Mouse (Mus musculus) ovary, postnatal 14 days (tissue): ENCODE measurements at regions not wholly inside any gene's neighbourhood (a gene's known extent, or its start where the extent isn't known, plus 50 kb on each side); places are given as distances from the start of the nearest gene placed in this dataset.
A peak's percentile ranks its signal among the peaks of the same experiment; 100 is the strongest.

ENCODE experiments used
- DNase-seq: peaks from one replicate; pipeline ENCODE4 v3.0.0; 2022; ENCODE audit warnings: low spot score

DNA sequence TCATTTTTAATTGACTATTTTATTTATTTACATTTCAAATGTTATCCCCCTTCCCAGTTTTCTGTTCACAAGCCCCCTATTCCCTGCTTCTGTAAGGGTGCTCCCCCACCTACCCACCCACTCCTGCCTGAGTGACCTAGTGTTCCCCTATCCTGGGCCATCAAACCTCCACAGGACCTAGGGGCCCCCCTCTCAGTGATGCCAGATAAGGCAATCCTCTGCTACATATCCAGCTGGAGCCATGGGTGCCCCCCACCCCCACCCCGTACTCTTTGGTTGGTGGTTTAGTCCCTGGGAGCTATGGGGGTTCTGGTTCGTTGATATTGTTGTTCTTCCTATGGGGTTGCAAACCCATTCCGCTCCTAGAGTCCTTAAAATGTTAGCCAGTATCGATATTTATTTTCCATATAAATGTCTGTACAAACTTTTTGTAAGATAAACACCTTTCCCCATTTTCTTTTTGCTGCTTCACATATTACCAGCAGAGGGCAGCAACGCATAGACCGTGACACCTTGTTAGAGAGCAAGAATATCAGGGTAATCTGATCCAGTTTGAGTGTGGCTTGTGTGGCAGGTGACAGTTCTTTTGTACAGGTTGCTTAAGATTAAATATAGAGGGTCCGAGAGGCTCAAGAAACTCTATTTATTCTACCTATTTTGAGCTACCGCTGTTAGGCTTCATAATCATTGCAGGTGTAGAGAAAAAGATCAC, 177.2 kb upstream of the Scn7a start:
- DNase-seq, result peak; percentile 31

- DNase-seq, result no peak
Observed at GRCm38 (mm10) chr2:66941188-66941587, 156.5 kb upstream of the Scn7a start.

DNA sequence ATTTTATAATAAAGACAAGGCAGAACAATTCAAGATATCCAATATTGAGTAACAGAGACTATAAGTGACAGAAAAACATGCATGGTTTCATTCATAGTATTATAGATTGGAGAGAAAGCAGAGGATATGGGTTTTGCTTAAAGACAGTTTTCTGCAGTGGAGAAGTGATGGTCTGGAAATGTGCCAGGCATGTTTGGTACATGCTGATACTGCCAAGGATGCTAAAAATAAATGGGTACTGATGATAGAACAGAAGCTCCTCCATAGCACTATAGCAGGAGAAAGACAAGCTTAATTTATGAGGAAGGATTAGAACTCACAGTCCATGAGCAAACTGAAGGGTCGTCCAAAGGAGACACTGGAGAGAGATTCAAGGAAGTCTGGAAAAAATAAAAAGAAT, 113.3 kb upstream of the Scn7a start:
- no peak for DNase-seq

DNA sequence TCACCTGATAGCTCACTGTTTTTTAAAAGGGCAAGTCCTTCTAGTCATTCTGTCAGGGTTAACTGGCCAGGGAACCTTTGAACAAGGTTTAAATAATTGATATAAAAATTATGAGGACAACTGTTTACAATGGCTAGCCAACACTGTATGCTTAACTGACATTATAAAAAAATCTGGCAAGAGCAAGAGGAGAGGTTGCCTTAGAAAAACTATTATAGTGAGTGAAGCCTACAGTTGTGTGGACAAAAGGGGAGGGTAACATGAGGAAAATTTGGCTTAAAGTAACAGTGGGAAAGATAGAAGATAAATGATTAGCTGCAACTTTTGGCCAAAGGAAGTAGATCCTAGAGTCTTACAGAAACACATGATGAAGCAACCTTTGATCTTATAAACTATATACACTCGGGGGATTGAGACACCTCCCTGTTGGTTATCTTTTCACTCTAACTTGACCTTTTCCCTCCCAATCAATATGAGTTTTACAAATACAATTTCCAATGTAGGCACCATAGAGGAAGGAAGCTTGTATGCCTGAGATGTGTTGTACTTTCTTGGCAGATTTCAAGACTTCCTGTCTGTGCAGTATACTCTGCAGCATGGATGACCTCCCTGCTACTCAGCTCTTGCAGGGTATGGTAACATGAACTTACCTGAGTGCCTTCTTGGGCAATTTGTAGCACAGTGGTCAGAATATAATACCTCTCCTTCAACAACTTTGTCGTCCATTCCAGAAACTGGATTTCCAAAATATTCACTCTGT, 82.9 kb upstream of the Scn7a start:
- DNase-seq, result no peak
